Mouse (Mus musculus) olfactory bulb, adult 2 months (tissue): ENCODE data around the gene Exoc6.

Experiments
- CTCF ChIP-seq: fragments of 200-500 bp; IDR thresholded peaks from 2 replicates; pipeline ENCODE4 v1.5.1; 2012; ENCODE audit warnings: low read depth, mild to moderate bottlenecking, low read length, moderate library complexity; ENCODE audit not compliant: insufficient read depth
- POLR2A ChIP-seq: fragments of 200-500 bp; IDR thresholded peaks from 2 replicates; pipeline ENCODE4 v1.6.1; 2012; ENCODE audit warnings: mild to moderate bottlenecking, low read depth, low read length, moderate library complexity; ENCODE audit not compliant: insufficient read depth

- TF ChIP-seq CTCF (no peak), POLR2A (no peak)
Observed at GRCm38 (mm10) chr19:37553376-37554265, 3.4 kb downstream of the Exoc6 start.
